In the genomic region with DNA sequence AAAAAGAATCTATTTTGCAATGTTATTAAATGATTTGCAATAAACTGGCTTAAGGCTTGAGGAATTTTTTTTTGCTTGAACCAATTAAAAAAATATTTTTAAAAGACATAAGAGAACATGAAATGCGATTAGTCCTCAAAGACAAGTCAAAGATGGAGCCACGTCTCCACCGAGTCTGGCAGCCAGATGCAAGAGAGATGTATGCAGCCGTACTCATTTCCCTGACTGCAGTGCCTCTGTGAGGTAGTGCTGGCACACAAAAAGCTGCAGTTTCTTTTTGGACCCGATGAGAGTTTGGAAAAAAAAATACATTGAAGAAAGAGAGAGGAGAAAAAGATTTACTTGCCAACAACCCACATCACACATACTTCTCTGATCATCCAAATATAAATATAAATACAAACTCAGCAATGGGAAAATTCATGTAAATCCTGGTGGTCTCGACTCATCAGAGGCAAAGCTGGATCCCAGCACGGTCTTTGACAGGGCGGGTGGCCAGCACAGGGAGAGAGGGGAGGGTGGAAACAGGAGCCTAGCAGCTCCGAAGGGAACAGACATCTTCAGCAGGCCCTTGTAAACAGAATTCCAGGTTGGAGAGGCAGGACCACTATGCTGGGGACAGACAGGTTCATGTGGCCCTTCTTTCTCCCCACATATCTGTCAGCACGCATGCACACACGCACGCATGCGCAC, we compare ENCODE assay signal across 14 mouse cellular contexts. TPM values are rescaled to one million over a fixed set of nuclear protein-coding genes. Genes with fewer than 3 reads are reported as not detected.
DNase-seq lines count a peak whose midpoint lies in the region; ATAC-seq and TF ChIP-seq lines count a peak whose summit lies in the region.
"Had no signal": no experiment of that assay in that cellular context is flagged by ENCODE, and none has a peak within 500 bp of the region (broad histone marks: within the 10 kb centered on the region; RNA-seq: fewer than 3 reads in every experiment).

No protein-coding gene starts in this region.

- TF ChIP-seq CTCF in lung, postnatal 0 days (IDR thresholded peaks at IDR 0.05): no peak
- TF ChIP-seq CTCF in thymus, adult 2 months (IDR thresholded peaks at IDR 0.05; ENCODE audit: borderline replicate concordance, control insufficient read depth, extremely low read depth, insufficient read depth, low read length, poor library complexity): no peak

- H3K27ac ChIP-seq in heart, embryonic 13.5 days (replicated peaks): peak overlapping the region; percentile 31
- H3K27ac ChIP-seq in lung, postnatal 0 days (ENCODE audit: low read length): no peak overlapping the region; the same call in 1 of the 2 replicates
- H3K27ac ChIP-seq in embryonic facial prominence, embryonic 14.5 days (replicated peaks; ENCODE audit: low read depth, low read length): peak overlapping the region; percentile 87
- peak overlapping the region; percentile 81 for H3K27ac ChIP-seq in limb, embryonic 14.5 days (replicated peaks; ENCODE audit: low read depth, low read length)
- H3K27ac ChIP-seq in thymus, adult 2 months (ENCODE audit: control insufficient read depth, insufficient read depth, low read length): no peak overlapping the region
- H3K27ac ChIP-seq: kidney, embryonic 15.5 days; liver, embryonic 15.5 days had no signal

- TF ChIP-seq POLR2A in limb, embryonic 14.5 days (IDR thresholded peaks at IDR 0.05; ENCODE audit: borderline replicate concordance, extremely low read depth, insufficient read depth, insufficient read length): no peak
- TF ChIP-seq POLR2A in thymus, adult 2 months (IDR thresholded peaks at IDR 0.05; ENCODE audit: control insufficient read depth, extremely low read depth, insufficient read depth, low read length, poor library complexity): no peak

- H3K9ac ChIP-seq in heart, embryonic 13.5 days: no peak overlapping the region
- no peak overlapping the region for H3K9ac ChIP-seq in lung, postnatal 0 days (replicated peaks; ENCODE audit: low read depth)
- H3K9ac ChIP-seq in embryonic facial prominence, embryonic 14.5 days (ENCODE audit: low read depth, low read length): 0 out of 2 replicates have a peak overlapping the region, but pooled peaks have one; percentile 46
- no peak overlapping the region; the same call in 1 of the 2 replicates for H3K9ac ChIP-seq in limb, embryonic 14.5 days (ENCODE audit: low read depth, low read length, severe bottlenecking)
- H3K9ac ChIP-seq: kidney, embryonic 15.5 days; liver, embryonic 15.5 days had no signal

- WGBS in heart, embryonic 13.5 days: 68% methylated on average over 13 of the region's 13 CpGs
- WGBS in lung, postnatal 0 days: 57% methylated on average over 13 of the region's 13 CpGs
- WGBS in embryonic facial prominence, embryonic 14.5 days: 48% methylated on average over 13 of the region's 13 CpGs
- 45% methylated on average over 13 of the region's 13 CpGs for WGBS in limb, embryonic 14.5 days
- 93% methylated on average over 13 of the region's 13 CpGs for WGBS in thymus, adult 2 months

- no peaks in the 10 kb centered on the region for H3K27me3 ChIP-seq in heart, embryonic 13.5 days (replicated peaks)
- no peaks in the 10 kb centered on the region for H3K27me3 ChIP-seq in lung, postnatal 0 days (replicated peaks; ENCODE audit: insufficient read depth, low read length)
- no peaks in the 10 kb centered on the region for H3K27me3 ChIP-seq in embryonic facial prominence, embryonic 14.5 days (replicated peaks; ENCODE audit: control insufficient read depth, insufficient read depth, low read length)
- no peaks in the 10 kb centered on the region for H3K27me3 ChIP-seq in limb, embryonic 14.5 days (ENCODE audit: control insufficient read depth, insufficient read depth, low read length)
- no peaks in the 10 kb centered on the region for H3K27me3 ChIP-seq in thymus, adult 2 months (ENCODE audit: control insufficient read depth, insufficient read depth, low read length)
- H3K27me3 ChIP-seq: kidney, embryonic 15.5 days; liver, embryonic 15.5 days had no signal

- peaks cover 36% of the 10 kb centered on the region for H3K36me3 ChIP-seq in heart, embryonic 13.5 days
- no peaks in the 10 kb centered on the region for H3K36me3 ChIP-seq in lung, postnatal 0 days (ENCODE audit: insufficient read depth, low read length)
- peaks cover 75% of the 10 kb centered on the region for H3K36me3 ChIP-seq in embryonic facial prominence, embryonic 14.5 days (ENCODE audit: control insufficient read depth, insufficient read depth, low read length)
- H3K36me3 ChIP-seq in limb, embryonic 14.5 days (ENCODE audit: control insufficient read depth, insufficient read depth, low read length): peaks cover 72% of the 10 kb centered on the region
- H3K36me3 ChIP-seq in thymus, adult 2 months (ENCODE audit: control insufficient read depth, insufficient read depth, low read length): no peaks in the 10 kb centered on the region
- H3K36me3 ChIP-seq: liver, embryonic 15.5 days had no signal

- 0 out of 2 replicates have a peak overlapping the region, but pooled peaks have one; percentile 3 for H3K4me2 ChIP-seq in heart, embryonic 13.5 days
- H3K4me2 ChIP-seq in lung, postnatal 0 days (replicated peaks; ENCODE audit: low read depth, low read length): no peak overlapping the region
- peak overlapping the region; percentile 28 for H3K4me2 ChIP-seq in embryonic facial prominence, embryonic 14.5 days (ENCODE audit: low read depth, low read length)
- H3K4me2 ChIP-seq in limb, embryonic 14.5 days (replicated peaks; ENCODE audit: low read depth, low read length, severe bottlenecking): 0 out of 2 replicates have a peak overlapping the region, but pooled peaks have one; percentile 8
- H3K4me2 ChIP-seq: kidney, embryonic 15.5 days; liver, embryonic 15.5 days had no signal

- H3K9me3 ChIP-seq in heart, embryonic 13.5 days: 0 out of 2 replicates have a peak, but pooled peaks cover 4% of the 10 kb centered on the region
- H3K9me3 ChIP-seq in lung, postnatal 0 days (ENCODE audit: low read length): no peaks in the 10 kb centered on the region
- H3K9me3 ChIP-seq in embryonic facial prominence, embryonic 14.5 days (ENCODE audit: control insufficient read depth, low read length): no peaks in the 10 kb centered on the region
- no peaks in the 10 kb centered on the region for H3K9me3 ChIP-seq in limb, embryonic 14.5 days (ENCODE audit: control insufficient read depth, low read length)
- H3K9me3 ChIP-seq: kidney, embryonic 15.5 days; liver, embryonic 15.5 days had no signal

- ATAC-seq in heart, embryonic 13.5 days (ENCODE audit: extremely low read depth, insufficient number of reproducible peaks, low FRiP score, low TSS enrichment): no peak
- ATAC-seq in lung, postnatal 0 days: 0 out of 2 replicates have a peak, but pooled peaks have one; percentile 25
- peak; percentile 42; the same call in 1 of the 2 replicates for ATAC-seq in embryonic facial prominence, embryonic 14.5 days (ENCODE audit: low read depth)
- ATAC-seq in limb, embryonic 14.5 days (ENCODE audit: low FRiP score, low read depth): no peak
- ATAC-seq in erythroblast, adult 5-6 weeks (replicated peaks; ENCODE audit: low FRiP score, poor library complexity, severe bottlenecking): no peak

- no peak overlapping the region for H3K4me3 ChIP-seq in heart, embryonic 13.5 days
- H3K4me3 ChIP-seq in lung, postnatal 0 days (ENCODE audit: low read depth, low read length): no peak overlapping the region
- H3K4me3 ChIP-seq in embryonic facial prominence, embryonic 14.5 days (ENCODE audit: low read depth, low read length): no peak overlapping the region
- no peak overlapping the region for H3K4me3 ChIP-seq in limb, embryonic 14.5 days (replicated peaks; ENCODE audit: low read length)
- H3K4me3 ChIP-seq in thymus, adult 2 months (ENCODE audit: control insufficient read depth, insufficient read depth, low read length): no peak overlapping the region
- H3K4me3 ChIP-seq: kidney, embryonic 15.5 days; liver, embryonic 15.5 days had no signal

- peaks cover 8% of the 10 kb centered on the region; the same call in 1 of the 2 replicates for H3K4me1 ChIP-seq in heart, embryonic 13.5 days
- no peaks in the 10 kb centered on the region for H3K4me1 ChIP-seq in lung, postnatal 0 days (ENCODE audit: insufficient read depth, low read depth, low read length)
- H3K4me1 ChIP-seq in embryonic facial prominence, embryonic 14.5 days (ENCODE audit: control insufficient read depth, insufficient read depth, low read length): peaks cover 46% of the 10 kb centered on the region
- H3K4me1 ChIP-seq in limb, embryonic 14.5 days (ENCODE audit: control insufficient read depth, insufficient read depth, low read length): peaks cover 35% of the 10 kb centered on the region
- no peaks in the 10 kb centered on the region for H3K4me1 ChIP-seq in thymus, adult 2 months (replicated peaks; ENCODE audit: control insufficient read depth, insufficient read depth, low read length)
- H3K4me1 ChIP-seq: liver, embryonic 15.5 days had no signal

- DNase-seq in heart, adult 8-10 months (ENCODE audit: low spot score): no peak
- peak; percentile 62 for DNase-seq in lung, postnatal 0 days (ENCODE audit: low spot score)
- no peak for DNase-seq in lung, postnatal 25 days (ENCODE audit: low spot score)
- DNase-seq in embryonic facial prominence, embryonic 14.5 days (ENCODE audit: low spot score): peak; percentile 87
- peak; percentile 72 for DNase-seq in limb, embryonic 14.5 days (ENCODE audit: low spot score)
- no peak for DNase-seq in thymus, adult 2 months
- DNase-seq: adrenal gland, postnatal 10 days; gastrocnemius, postnatal 36 days; heart, postnatal 14 days; right cerebral cortex, adult 18-20 months had no signal

- TF ChIP-seq EP300 in lung, postnatal 0 days (IDR thresholded peaks at IDR 0.05): no peak

RNA-seq across cellular contexts. Expression of gene Boc, which starts 48.0 kb away (rescaled TPM):
- 7.8 and 10.0 TPM in 2 replicates for polyA plus RNA-seq in heart, embryonic 13.5 days (2015; fragmentation: Nextera tagmentation; extraction: Ambion mirVana)
- 1 to 10 TPM; 3.5 to 4.0 (median 3.8) TPM for total RNA-seq in heart, adult 8-10 months (2022)
- 13.7 and 14.1 TPM in 2 replicates for polyA plus RNA-seq in lung, postnatal 0 days (2015; fragmentation: Nextera tagmentation; extraction: Ambion mirVana)
- 34.8 and 43.6 TPM in 2 replicates for polyA plus RNA-seq in embryonic facial prominence, embryonic 14.5 days (2014; fragmentation: Nextera tagmentation; extraction: Ambion mirVana)
- 91.4 and 121 TPM in 2 replicates for polyA plus RNA-seq in limb, embryonic 14.5 days (2012; rRNA removed)
- polyA plus RNA-seq in limb, embryonic 14.5 days (2014; fragmentation: Nextera tagmentation; extraction: Ambion mirVana): 59.8 and 72.3 TPM in 2 replicates
- polyA plus RNA-seq in thymus, adult 2 months (2012; rRNA removed): 13.1 and 14.6 TPM in 2 replicates
- total RNA-seq in erythroblast, adult 5-6 weeks (2015; ENCODE audit: low replicate concordance): not detected in 2 replicates
- total RNA-seq in erythroblast, adult 5-6 weeks (2017; ENCODE audit: low replicate concordance): not detected in 2 replicates

Comparison
In these comparisons a context has a peak if more than half of its experiments do, and no peak if none do; other contexts are left out.
1. DNase-seq: peak in lung, postnatal 0 days (single experiment), embryonic facial prominence, embryonic 14.5 days (single experiment) and limb, embryonic 14.5 days (single experiment); none in heart, adult 8-10 months (single experiment), lung, postnatal 25 days (single experiment) and thymus, adult 2 months (single experiment).
2. ATAC-seq: peak in lung, postnatal 0 days (single experiment) and embryonic facial prominence, embryonic 14.5 days (single experiment); none in heart, embryonic 13.5 days (single experiment), limb, embryonic 14.5 days (single experiment) and erythroblast, adult 5-6 weeks (single experiment).
3. H3K27ac ChIP-seq: peak in heart, embryonic 13.5 days (single experiment), embryonic facial prominence, embryonic 14.5 days (single experiment) and limb, embryonic 14.5 days (single experiment); none in lung, postnatal 0 days (single experiment) and thymus, adult 2 months (single experiment).